Mouse (Mus musculus) cerebellum, adult 2 months (tissue): ENCODE data around the gene Rhobtb1.

Experiments
- CTCF ChIP-seq: fragments of 200-500 bp; IDR thresholded peaks from 2 replicates; pipeline ENCODE4 v1.5.1; 2011; ENCODE audit warnings: low read depth, mild to moderate bottlenecking, control low read depth, low read length, moderate library complexity, borderline replicate concordance; ENCODE audit not compliant: insufficient read depth
- POLR2A ChIP-seq: fragments of 200-500 bp; IDR thresholded peaks from 2 replicates; pipeline ENCODE4 v1.6.1; 2011; ENCODE audit warnings: low read length, control low read depth, borderline replicate concordance; ENCODE audit not compliant: insufficient read depth

DNA sequence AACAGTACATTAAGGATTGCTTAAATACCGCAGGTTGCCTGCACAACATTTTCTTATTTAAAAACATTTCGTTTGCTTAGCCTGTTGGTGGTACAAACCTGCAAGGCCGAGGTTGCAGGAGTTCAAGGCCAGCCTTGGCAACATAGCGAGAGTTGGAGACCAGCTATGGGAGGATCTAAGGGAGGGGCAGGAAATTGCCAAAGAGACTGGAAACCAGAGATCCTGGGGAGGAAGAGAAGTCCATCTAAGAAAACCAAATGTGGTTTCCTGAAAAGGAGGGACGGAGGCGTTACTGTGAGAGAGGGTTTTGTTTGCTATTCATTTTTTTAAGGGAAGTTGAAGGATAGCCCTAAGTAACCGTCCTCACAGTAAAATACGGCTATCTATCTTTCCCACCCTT, 60.3 kb downstream of the Rhobtb1 start:
- TF ChIP-seq POLR2A (no peak), CTCF (no peak)
